Mouse (Mus musculus): ENCODE measurements at regions not wholly inside any gene's neighbourhood (a gene's known extent, or its start where the extent isn't known, plus 50 kb on each side); places are given as distances from the start of the nearest gene placed in this dataset.
A peak's percentile ranks its signal among the peaks of the same experiment; 100 is the strongest.

GRCm38 (mm10) chr7:136137831-136138602 is 421.9 kb upstream of the Mki67 start:
- no peaks in the 10 kb centered on the region for H3K36me3 ChIP-seq (ENCODE audit: control insufficient read depth, insufficient read depth, low read length)
- no peak overlapping the region for H3K27ac ChIP-seq
- no peak overlapping the region for H3K4me3 ChIP-seq
- H3K4me1 ChIP-seq (ENCODE audit: control insufficient read depth, insufficient read depth, low read length) = no peaks in the 10 kb centered on the region
- TF ChIP-seq POLR2A (IDR thresholded peaks at IDR 0.05; ENCODE audit: insufficient read depth, low read depth, low read length) (no peak), EP300 (IDR thresholded peaks at IDR 0.05; ENCODE audit: insufficient read depth, low read depth, low read length) (no peak), CTCF (IDR thresholded peaks at IDR 0.05) (no peak)
- intact Hi-C loops (cut with DNase I) = no loop called here
- WGBS = 87% methylated on average over 15 of the region's 15 CpGs
- no peaks in the 10 kb centered on the region for H3K27me3 ChIP-seq (ENCODE audit: control insufficient read depth, insufficient read depth, low read length)
- no peak overlapping the region for H3K9ac ChIP-seq (ENCODE audit: low read depth, low read length)
- H3K79me2 ChIP-seq (replicated peaks; ENCODE audit: control insufficient read depth, insufficient read depth, low read length) = no peaks in the 10 kb centered on the region
- no peak for DNase-seq

GRCm38 (mm10) chr7:136142832-136143231 is 426.7 kb upstream of the Mki67 start:
- Histone ChIP-seq H3K9ac (ENCODE audit: low read depth, low read length) (no peak overlapping the region), H3K27me3 (ENCODE audit: control insufficient read depth, insufficient read depth, low read length) (no peaks in the 10 kb centered on the region), H3K4me3 (no peak overlapping the region), H3K79me2 (replicated peaks; ENCODE audit: control insufficient read depth, insufficient read depth, low read length) (no peaks in the 10 kb centered on the region), H3K4me1 (ENCODE audit: control insufficient read depth, insufficient read depth, low read length) (no peaks in the 10 kb centered on the region), H3K27ac (no peak overlapping the region), H3K36me3 (ENCODE audit: control insufficient read depth, insufficient read depth, low read length) (no peaks in the 10 kb centered on the region)
- intact Hi-C loops (cut with DNase I) = loop anchor here (10.0 kb wide), 1 partner anchor 258 kb away; no protein-coding TSS in a partner anchor
- no peak for DNase-seq
- TF ChIP-seq EP300 (IDR thresholded peaks at IDR 0.05; ENCODE audit: insufficient read depth, low read depth, low read length) = no peak
- no peak for TF ChIP-seq POLR2A (IDR thresholded peaks at IDR 0.05; ENCODE audit: insufficient read depth, low read depth, low read length)
- TF ChIP-seq CTCF (IDR thresholded peaks at IDR 0.05) = peak; percentile 61

- H3K27ac ChIP-seq = no peak overlapping the region
- no peak overlapping the region for H3K9ac ChIP-seq (ENCODE audit: low read depth, low read length)
- DNase-seq = peak in 1 of 2 experiments; percentile 23
- intact Hi-C loops (cut with DNase I) = loop anchor here (5.0 to 10.0 kb wide), 5 partner anchors 147 to 1172 kb away; no protein-coding TSS in a partner anchor
- H3K27me3 ChIP-seq (ENCODE audit: control insufficient read depth, insufficient read depth, low read length) = no peaks in the 10 kb centered on the region
- TF ChIP-seq CTCF (IDR thresholded peaks at IDR 0.05) (no peak), EP300 (IDR thresholded peaks at IDR 0.05; ENCODE audit: insufficient read depth, low read depth, low read length) (0 out of 2 replicates have a peak, but pooled peaks have one; percentile 14)
- 18% methylated on average over 5 of the region's 5 CpGs for WGBS
- no peaks in the 10 kb centered on the region for H3K36me3 ChIP-seq (ENCODE audit: control insufficient read depth, insufficient read depth, low read length)
- no peak overlapping the region for H3K4me3 ChIP-seq
- no peaks in the 10 kb centered on the region for H3K79me2 ChIP-seq (replicated peaks; ENCODE audit: control insufficient read depth, insufficient read depth, low read length)
- H3K4me1 ChIP-seq (ENCODE audit: control insufficient read depth, insufficient read depth, low read length) = peaks cover 4% of the 10 kb centered on the region
These were observed 434.0 kb upstream of the Mki67 start for GRCm38 (mm10) chr7:136150196-136150595.

- intact Hi-C loops (cut with DNase I) = loop anchor here (5.0 to 10.0 kb wide), 5 partner anchors 146 to 1171 kb away; no protein-coding TSS in a partner anchor
- H3K4me1 ChIP-seq (ENCODE audit: control insufficient read depth, insufficient read depth, low read length) = peaks cover 4% of the 10 kb centered on the region
- H3K79me2 ChIP-seq (replicated peaks; ENCODE audit: control insufficient read depth, insufficient read depth, low read length) = no peaks in the 10 kb centered on the region
- no peaks in the 10 kb centered on the region for H3K27me3 ChIP-seq (ENCODE audit: control insufficient read depth, insufficient read depth, low read length)
- H3K9ac ChIP-seq (ENCODE audit: low read depth, low read length) = no peak overlapping the region
- no peak overlapping the region for H3K27ac ChIP-seq
- no peak for DNase-seq
- no peak for TF ChIP-seq CTCF (IDR thresholded peaks at IDR 0.05)
- no peak for TF ChIP-seq EP300 (IDR thresholded peaks at IDR 0.05; ENCODE audit: insufficient read depth, low read depth, low read length)
- no peak for TF ChIP-seq POLR2A (IDR thresholded peaks at IDR 0.05; ENCODE audit: insufficient read depth, low read depth, low read length)
- H3K4me3 ChIP-seq = no peak overlapping the region
- no peaks in the 10 kb centered on the region for H3K36me3 ChIP-seq (ENCODE audit: control insufficient read depth, insufficient read depth, low read length)
- WGBS = 74% methylated on average over 4 of the region's 4 CpGs
These were observed 435.3 kb upstream of the Mki67 start for GRCm38 (mm10) chr7:136151301-136151930.

GRCm38 (mm10) chr7:136152470-136152869 is 436.3 kb upstream of the Mki67 start:
- TF ChIP-seq EP300 (IDR thresholded peaks at IDR 0.05; ENCODE audit: insufficient read depth, low read depth, low read length) (no peak), CTCF (IDR thresholded peaks at IDR 0.05) (peak; percentile 90), POLR2A (IDR thresholded peaks at IDR 0.05; ENCODE audit: insufficient read depth, low read depth, low read length) (no peak)
- intact Hi-C loops (cut with DNase I) = loop anchor here (5.0 to 10.0 kb wide), 5 partner anchors 145 to 1170 kb away; no protein-coding TSS in a partner anchor
- peak; percentile 49 to 65 for DNase-seq
- Histone ChIP-seq H3K27me3 (ENCODE audit: control insufficient read depth, insufficient read depth, low read length) (no peaks in the 10 kb centered on the region), H3K4me3 (no peak overlapping the region), H3K79me2 (replicated peaks; ENCODE audit: control insufficient read depth, insufficient read depth, low read length) (no peaks in the 10 kb centered on the region), H3K4me1 (ENCODE audit: control insufficient read depth, insufficient read depth, low read length) (peaks cover 4% of the 10 kb centered on the region), H3K9ac (ENCODE audit: low read depth, low read length) (no peak overlapping the region), H3K27ac (no peak overlapping the region), H3K36me3 (ENCODE audit: control insufficient read depth, insufficient read depth, low read length) (no peaks in the 10 kb centered on the region)
- 24% methylated on average over 5 of the region's 5 CpGs for WGBS

GRCm38 (mm10) chr7:136153621-136154020 is 437.5 kb upstream of the Mki67 start:
- no peak overlapping the region for H3K4me3 ChIP-seq
- no peak for TF ChIP-seq EP300 (IDR thresholded peaks at IDR 0.05; ENCODE audit: insufficient read depth, low read depth, low read length)
- no peak for TF ChIP-seq CTCF (IDR thresholded peaks at IDR 0.05)
- TF ChIP-seq POLR2A (IDR thresholded peaks at IDR 0.05; ENCODE audit: insufficient read depth, low read depth, low read length) = no peak
- H3K4me1 ChIP-seq (ENCODE audit: control insufficient read depth, insufficient read depth, low read length) = peaks cover 4% of the 10 kb centered on the region
- intact Hi-C loops (cut with DNase I) = loop anchor here (5.0 to 10.0 kb wide), 5 partner anchors 144 to 1169 kb away; no protein-coding TSS in a partner anchor
- DNase-seq = no peak
- H3K27me3 ChIP-seq (ENCODE audit: control insufficient read depth, insufficient read depth, low read length) = no peaks in the 10 kb centered on the region
- H3K9ac ChIP-seq (ENCODE audit: low read depth, low read length) = no peak overlapping the region
- no peaks in the 10 kb centered on the region for H3K36me3 ChIP-seq (ENCODE audit: control insufficient read depth, insufficient read depth, low read length)
- 75% methylated on average over 3 of the region's 3 CpGs for WGBS
- H3K27ac ChIP-seq = no peak overlapping the region
- no peaks in the 10 kb centered on the region for H3K79me2 ChIP-seq (replicated peaks; ENCODE audit: control insufficient read depth, insufficient read depth, low read length)
